Mouse (Mus musculus): ENCODE data around the gene Prickle1. TPM values are rescaled to one million over a fixed set of nuclear protein-coding genes. Genes with fewer than 3 reads are reported as not detected.

The Prickle1 gene
- polyA plus RNA-seq, 1 experiment from 2014 or later = 2.9 TPM

DNA sequence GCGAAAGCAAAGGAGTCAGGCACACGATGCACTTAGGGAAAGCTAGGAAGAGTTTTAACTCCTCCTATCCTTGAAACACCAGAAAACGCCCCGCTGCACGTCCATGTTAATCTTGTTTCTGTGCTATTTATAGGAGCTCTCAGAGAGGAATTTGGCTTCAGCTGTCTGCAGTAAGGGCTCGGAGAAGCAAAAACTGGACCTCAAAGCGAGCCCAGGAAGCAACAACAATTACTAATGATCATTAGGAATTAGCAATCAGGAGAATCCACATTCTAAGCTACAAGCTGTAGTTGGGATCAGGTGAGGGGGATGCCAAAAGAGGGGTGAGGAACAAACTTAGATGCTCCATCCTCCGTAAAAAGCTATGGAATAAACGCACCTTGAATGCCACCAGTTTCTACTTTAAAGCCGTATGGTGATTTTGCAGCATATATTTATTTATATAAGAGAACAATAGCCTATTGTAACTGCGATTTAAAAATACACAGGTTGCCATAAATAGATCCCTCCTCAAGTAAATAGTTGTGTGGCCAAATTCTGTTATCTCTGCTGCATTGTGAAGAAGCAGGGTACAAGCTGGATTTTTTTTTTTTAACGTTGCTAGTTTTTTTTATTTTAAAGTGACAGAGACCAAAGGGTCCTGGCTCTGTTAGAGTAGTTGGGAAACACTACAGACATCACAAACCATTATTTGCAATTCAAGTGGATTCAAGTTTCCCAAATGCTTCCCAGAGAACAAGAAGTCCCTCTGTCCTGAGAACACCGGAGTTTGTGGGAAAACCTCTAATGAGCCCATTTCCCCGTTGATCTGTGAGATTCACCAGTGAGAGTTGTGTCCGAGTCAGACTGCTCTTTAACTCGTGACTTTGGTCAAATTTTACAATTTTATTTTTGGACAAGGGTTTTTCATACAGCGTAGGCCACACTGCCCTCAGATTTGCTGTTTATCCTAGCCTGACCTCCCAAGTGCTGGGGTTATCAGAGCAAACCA lies 75.6 kb downstream of the Prickle1 start:
- Histone ChIP-seq H3K27ac (ENCODE audit: low read length) (no peak overlapping the region), H3K9ac (ENCODE audit: low read depth, low read length) (no peak overlapping the region)
- ATAC-seq (ENCODE audit: low read depth) = no peak

DNA sequence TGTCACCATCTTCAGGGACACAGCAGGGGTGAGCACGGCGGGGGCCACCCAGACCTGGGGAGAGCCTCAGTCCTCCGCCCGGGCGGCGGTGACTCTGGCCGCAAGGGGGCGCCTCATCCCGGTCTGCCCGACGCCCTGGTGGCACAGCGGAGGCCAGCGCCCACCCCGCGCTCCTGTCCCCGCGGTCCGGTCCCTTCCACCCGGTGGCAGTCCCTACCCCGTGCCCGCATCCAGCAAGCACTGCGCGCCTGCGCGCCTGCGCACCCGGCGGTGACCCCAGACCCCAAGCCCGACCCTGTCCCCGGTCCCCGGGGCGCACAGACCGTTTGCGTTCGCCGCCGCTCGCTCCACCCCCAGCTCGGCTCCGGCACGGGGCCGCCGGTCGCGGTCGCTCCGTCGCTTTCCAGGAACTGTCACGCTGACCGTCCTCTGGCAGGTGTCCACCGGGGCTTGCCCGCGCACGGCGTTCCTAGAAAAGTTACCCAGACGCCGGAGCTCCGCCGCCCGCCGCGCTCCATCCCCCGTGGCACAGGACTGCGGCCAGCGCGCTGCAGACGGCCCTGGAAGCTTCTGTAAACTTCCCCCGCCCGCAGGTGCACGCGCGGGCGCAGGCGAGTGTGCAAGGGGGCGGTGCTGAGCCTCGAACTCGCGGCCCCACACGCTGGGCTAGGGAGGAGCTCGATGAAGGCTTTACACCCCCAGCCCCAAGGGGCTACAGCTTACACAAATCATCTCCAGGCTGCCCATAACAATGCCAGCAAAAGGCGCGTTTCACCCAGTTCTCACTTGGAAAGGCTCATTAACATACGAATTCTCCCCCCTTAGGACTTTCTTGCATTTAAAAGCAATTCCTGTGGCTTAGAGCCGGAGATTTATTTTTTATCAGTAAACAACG lies 76.5 kb downstream of the Prickle1 start:
- under 1% methylated on average over 84 of the region's 85 CpGs for WGBS (ENCODE audit: insufficient replicate concordance)
- Histone ChIP-seq H3K36me3 (ENCODE audit: control insufficient read depth, insufficient read depth) (no peaks in the 10 kb centered on the region), H3K27ac (ENCODE audit: low read length) (no peak overlapping the region; the same call in 1 of the 2 replicates), H3K4me2 (ENCODE audit: low read depth, low read length) (peak overlapping the region; percentile 85), H3K9me3 (replicated peaks; ENCODE audit: control insufficient read depth, low read length) (no peaks in the 10 kb centered on the region), H3K27me3 (ENCODE audit: control insufficient read depth, insufficient read depth, low read depth, low read length) (peaks cover 33% of the 10 kb centered on the region), H3K9ac (ENCODE audit: low read depth, low read length) (peak overlapping the region; percentile 57), H3K4me1 (ENCODE audit: control insufficient read depth, low read depth, low read length) (peaks cover 11% of the 10 kb centered on the region), H3K4me3 (ENCODE audit: low read depth, low read length) (peak overlapping the region; percentile 69)
- ATAC-seq (ENCODE audit: low read depth) = peak; percentile 83

More for the DNA sequence above, 75.6 kb downstream of the Prickle1 start:
- H3K4me1 ChIP-seq (ENCODE audit: control insufficient read depth, low read depth, low read length) = peaks cover 11% of the 10 kb centered on the region
- no peaks in the 10 kb centered on the region for H3K36me3 ChIP-seq (ENCODE audit: control insufficient read depth, insufficient read depth)
- H3K27me3 ChIP-seq (ENCODE audit: control insufficient read depth, insufficient read depth, low read depth, low read length) = peaks cover 33% of the 10 kb centered on the region
- H3K4me2 ChIP-seq (ENCODE audit: low read depth, low read length) = peak overlapping the region; percentile 85
- no peaks in the 10 kb centered on the region for H3K9me3 ChIP-seq (replicated peaks; ENCODE audit: control insufficient read depth, low read length)
- peak overlapping the region; percentile 69 for H3K4me3 ChIP-seq (ENCODE audit: low read depth, low read length)
- 7% methylated on average over 17 of the region's 17 CpGs for WGBS (ENCODE audit: insufficient replicate concordance)

DNA sequence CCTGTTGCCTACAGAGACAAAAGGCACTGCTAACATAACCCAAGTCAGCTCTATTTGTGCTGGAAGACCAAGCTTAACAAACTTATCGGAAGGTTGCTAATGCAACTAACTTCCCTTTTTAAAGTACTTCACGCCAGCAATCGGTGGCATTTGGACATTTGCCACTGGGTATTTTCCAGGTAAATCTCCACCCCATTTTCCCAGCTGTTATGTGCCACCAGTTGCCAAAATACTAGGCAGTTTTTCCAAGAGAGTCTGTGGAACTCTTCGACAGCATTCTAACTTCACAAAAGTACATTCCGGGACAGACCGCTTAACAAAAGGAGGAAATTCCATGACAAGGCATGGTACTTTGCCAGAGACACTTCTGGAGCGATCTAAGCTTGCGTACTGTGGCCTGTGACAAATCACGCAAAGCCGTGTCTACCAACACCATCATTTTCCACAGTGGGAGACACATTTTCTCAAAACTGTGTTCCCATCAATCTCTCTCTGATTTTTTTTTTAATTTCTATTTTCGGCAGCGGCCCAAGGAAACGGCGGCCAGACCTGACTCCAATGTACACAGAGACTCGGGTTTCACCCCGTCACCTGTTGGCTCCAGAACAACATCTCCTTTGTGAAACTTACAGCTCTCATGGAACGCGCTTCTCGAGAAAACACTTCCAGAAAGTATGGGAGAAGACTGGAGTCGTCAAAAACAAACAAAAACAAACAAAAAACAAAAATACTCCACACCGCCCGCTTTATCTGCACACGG lies 77.4 kb downstream of the Prickle1 start:
- H3K9ac ChIP-seq (ENCODE audit: low read depth, low read length) = peak overlapping the region; percentile 57
- H3K4me2 ChIP-seq (ENCODE audit: low read depth, low read length) = peak overlapping the region; percentile 85
- H3K4me1 ChIP-seq (ENCODE audit: control insufficient read depth, low read depth, low read length) = peaks cover 11% of the 10 kb centered on the region
- no peak for ATAC-seq (ENCODE audit: low read depth)
- peak overlapping the region; percentile 69 for H3K4me3 ChIP-seq (ENCODE audit: low read depth, low read length)
- WGBS (ENCODE audit: insufficient replicate concordance) = 1% methylated on average over 23 of the region's 23 CpGs
- H3K36me3 ChIP-seq (ENCODE audit: control insufficient read depth, insufficient read depth) = no peaks in the 10 kb centered on the region
- H3K9me3 ChIP-seq (replicated peaks; ENCODE audit: control insufficient read depth, low read length) = no peaks in the 10 kb centered on the region
- peaks cover 33% of the 10 kb centered on the region for H3K27me3 ChIP-seq (ENCODE audit: control insufficient read depth, insufficient read depth, low read depth, low read length)
- no peak overlapping the region for H3K27ac ChIP-seq (ENCODE audit: low read length)

DNA sequence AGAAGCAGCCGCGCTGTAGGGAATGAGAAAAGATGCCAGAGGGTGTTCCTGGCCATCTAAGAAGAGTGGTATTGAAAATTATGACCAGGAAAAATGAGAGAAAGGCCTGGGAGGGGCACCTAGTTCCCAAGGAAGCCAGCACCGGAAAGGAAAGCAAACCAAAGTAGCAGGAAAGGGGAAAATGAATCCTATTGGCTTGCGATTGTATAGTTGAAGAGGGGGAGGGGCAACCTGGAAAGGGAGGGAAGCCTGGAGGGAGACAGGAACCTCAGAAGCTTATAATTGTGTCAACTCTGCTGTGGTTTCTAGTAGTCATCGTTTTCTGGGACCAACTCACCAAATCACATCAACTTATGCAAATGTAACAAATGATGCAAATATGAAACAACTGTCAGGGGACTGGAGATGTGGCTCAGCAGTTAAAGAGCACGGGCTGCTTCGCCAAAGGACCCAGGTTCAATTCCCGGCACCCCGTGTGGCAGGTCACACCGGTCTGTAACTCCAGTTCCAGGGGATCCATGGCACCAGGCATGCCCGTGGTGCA lies 78.6 kb downstream of the Prickle1 start:
- Histone ChIP-seq H3K4me3 (ENCODE audit: low read depth, low read length) (no peak overlapping the region), H3K4me1 (ENCODE audit: control insufficient read depth, low read depth, low read length) (peaks cover 11% of the 10 kb centered on the region), H3K27me3 (ENCODE audit: control insufficient read depth, insufficient read depth, low read depth, low read length) (peaks cover 33% of the 10 kb centered on the region), H3K9me3 (replicated peaks; ENCODE audit: control insufficient read depth, low read length) (no peaks in the 10 kb centered on the region), H3K9ac (ENCODE audit: low read depth, low read length) (no peak overlapping the region), H3K4me2 (ENCODE audit: low read depth, low read length) (no peak overlapping the region), H3K27ac (ENCODE audit: low read length) (no peak overlapping the region), H3K36me3 (ENCODE audit: control insufficient read depth, insufficient read depth) (no peaks in the 10 kb centered on the region)
- no peak for ATAC-seq (ENCODE audit: low read depth)
- WGBS (ENCODE audit: insufficient replicate concordance) = 68% methylated on average over 11 of the region's 11 CpGs

DNA sequence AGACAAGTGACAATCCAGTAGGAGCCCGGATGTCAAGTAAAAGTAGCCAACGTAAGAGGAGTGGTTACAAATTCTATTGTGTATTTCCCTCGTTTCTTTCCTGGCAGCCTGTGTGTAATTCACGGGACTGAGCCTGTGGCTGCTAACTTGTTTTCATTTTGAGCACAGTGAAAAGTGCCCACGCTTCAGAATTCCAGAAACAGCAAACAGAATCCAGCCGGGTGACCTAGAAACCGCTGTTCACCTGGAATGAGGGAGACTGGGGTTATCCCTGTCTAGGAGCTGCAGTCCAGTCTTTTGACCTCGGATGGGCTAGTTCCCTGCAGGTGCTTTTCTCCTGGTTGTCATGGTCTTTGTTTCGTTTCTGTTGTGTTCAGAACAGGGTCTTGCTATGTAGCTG lies 80.4 kb downstream of the Prickle1 start:
- H3K4me3 ChIP-seq (ENCODE audit: low read depth, low read length) = no peak overlapping the region
- H3K27me3 ChIP-seq (ENCODE audit: control insufficient read depth, insufficient read depth, low read depth, low read length) = peaks cover 31% of the 10 kb centered on the region
- WGBS (ENCODE audit: insufficient replicate concordance) = 70% methylated on average over 9 of the region's 9 CpGs
- no peak for ATAC-seq (ENCODE audit: low read depth)
- no peaks in the 10 kb centered on the region for H3K9me3 ChIP-seq (replicated peaks; ENCODE audit: control insufficient read depth, low read length)
- no peak overlapping the region for H3K27ac ChIP-seq (ENCODE audit: low read length)
- peaks cover 11% of the 10 kb centered on the region; the same call in 1 of the 2 replicates for H3K4me1 ChIP-seq (ENCODE audit: control insufficient read depth, low read depth, low read length)
- no peaks in the 10 kb centered on the region for H3K36me3 ChIP-seq (ENCODE audit: control insufficient read depth, insufficient read depth)
- no peak overlapping the region for H3K4me2 ChIP-seq (ENCODE audit: low read depth, low read length)
- no peak overlapping the region for H3K9ac ChIP-seq (ENCODE audit: low read depth, low read length)

DNA sequence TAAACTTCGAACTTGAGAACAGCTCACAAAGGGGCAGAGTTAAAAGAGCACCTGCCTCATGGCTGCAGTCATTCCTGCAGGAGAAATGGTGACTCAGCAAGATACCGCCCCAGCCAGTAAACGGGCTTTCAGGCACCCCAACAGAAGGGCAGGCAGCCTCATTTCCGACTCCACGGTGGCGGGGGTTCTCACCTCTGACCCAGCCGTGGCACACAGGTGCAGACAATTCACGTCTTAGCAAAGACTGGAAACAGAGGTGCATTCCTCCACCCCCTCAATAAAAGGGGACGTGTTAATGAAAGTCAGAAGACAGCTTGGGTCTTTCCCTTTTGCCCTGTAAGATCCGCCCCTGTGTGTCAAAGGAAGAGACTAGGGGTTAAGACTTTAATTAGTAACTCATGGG lies 81.8 kb downstream of the Prickle1 start:
- H3K27ac ChIP-seq (ENCODE audit: low read length) = no peak overlapping the region
- no peaks in the 10 kb centered on the region for H3K9me3 ChIP-seq (replicated peaks; ENCODE audit: control insufficient read depth, low read length)
- no peak overlapping the region for H3K4me3 ChIP-seq (ENCODE audit: low read depth, low read length)
- ATAC-seq (ENCODE audit: low read depth) = no peak
- H3K27me3 ChIP-seq (ENCODE audit: control insufficient read depth, insufficient read depth, low read depth, low read length) = peaks cover 17% of the 10 kb centered on the region
- no peak overlapping the region for H3K9ac ChIP-seq (ENCODE audit: low read depth, low read length)
- peak overlapping the region; percentile 10 for H3K4me2 ChIP-seq (ENCODE audit: low read depth, low read length)
- 3% methylated on average over 10 of the region's 10 CpGs for WGBS (ENCODE audit: insufficient replicate concordance)
- H3K36me3 ChIP-seq (ENCODE audit: control insufficient read depth, insufficient read depth) = peaks cover 3% of the 10 kb centered on the region; the same call in 1 of the 2 replicates
- peaks cover 4% of the 10 kb centered on the region; the same call in 1 of the 2 replicates for H3K4me1 ChIP-seq (ENCODE audit: control insufficient read depth, low read depth, low read length)

DNA sequence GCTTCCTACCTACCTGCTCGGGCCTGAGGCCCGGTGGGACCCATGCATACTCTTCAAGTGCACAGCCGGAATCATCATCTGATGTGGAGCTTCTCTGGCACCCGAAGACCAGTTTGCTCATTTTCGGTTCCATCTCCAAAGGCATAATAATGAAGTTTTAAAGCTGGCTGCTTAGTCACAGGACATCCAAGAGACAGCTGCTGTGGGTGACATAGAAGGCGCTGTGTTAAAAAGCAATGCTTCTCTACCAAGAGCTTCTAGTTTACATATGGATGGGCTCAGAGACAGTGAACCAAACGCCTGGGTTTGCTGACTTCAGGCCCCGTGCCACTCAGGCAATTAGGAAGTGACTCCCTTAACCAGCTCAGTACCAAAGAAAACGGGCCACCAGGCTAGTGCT lies 83.3 kb downstream of the Prickle1 start:
- Histone ChIP-seq H3K27me3 (ENCODE audit: control insufficient read depth, insufficient read depth, low read depth, low read length) (peaks cover 2% of the 10 kb centered on the region; the same call in 1 of the 2 replicates), H3K27ac (ENCODE audit: low read length) (no peak overlapping the region), H3K9me3 (replicated peaks; ENCODE audit: control insufficient read depth, low read length) (no peaks in the 10 kb centered on the region), H3K4me2 (ENCODE audit: low read depth, low read length) (no peak overlapping the region), H3K4me3 (ENCODE audit: low read depth, low read length) (no peak overlapping the region), H3K36me3 (ENCODE audit: control insufficient read depth, insufficient read depth) (peaks cover 3% of the 10 kb centered on the region; the same call in 1 of the 2 replicates), H3K9ac (ENCODE audit: low read depth, low read length) (no peak overlapping the region), H3K4me1 (ENCODE audit: control insufficient read depth, low read depth, low read length) (no peaks in the 10 kb centered on the region; the same call in 1 of the 2 replicates)
- WGBS (ENCODE audit: insufficient replicate concordance) = 53% methylated on average over 9 of the region's 9 CpGs
- no peak for ATAC-seq (ENCODE audit: low read depth)

DNA sequence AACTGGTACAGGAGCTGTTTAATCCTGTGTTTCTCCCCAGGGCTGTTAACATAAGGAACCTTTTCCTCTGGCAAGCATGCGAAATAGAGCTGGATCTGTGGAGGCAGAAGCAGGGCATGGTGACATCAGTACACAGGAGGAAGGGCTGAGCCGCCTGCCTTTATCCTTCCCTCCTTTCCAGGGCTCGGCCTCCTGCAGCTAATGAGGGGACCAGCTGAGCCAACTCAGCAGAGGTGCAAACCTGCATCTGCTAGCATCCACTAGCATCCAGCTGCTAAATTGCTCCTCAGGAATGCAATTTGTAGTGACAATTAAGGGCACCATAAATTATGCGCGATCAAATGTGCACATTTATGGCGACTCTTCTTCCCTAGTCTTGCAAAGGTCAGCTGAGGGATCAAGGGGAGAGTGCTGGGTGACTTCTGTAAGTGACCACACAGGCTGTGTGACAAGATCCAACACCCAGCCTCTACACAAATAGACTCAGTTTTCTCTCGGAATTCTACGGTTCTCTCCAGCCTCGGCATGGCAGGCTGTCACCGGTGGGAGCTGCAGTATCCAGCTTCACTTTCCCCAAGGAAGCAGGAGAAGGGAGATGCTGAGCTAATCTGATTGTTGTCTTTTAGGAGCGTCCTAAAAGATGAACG lies 84.9 kb downstream of the Prickle1 start:
- Histone ChIP-seq H3K27me3 (ENCODE audit: control insufficient read depth, insufficient read depth, low read depth, low read length) (no peaks in the 10 kb centered on the region), H3K4me1 (ENCODE audit: control insufficient read depth, low read depth, low read length) (no peaks in the 10 kb centered on the region; the same call in 1 of the 2 replicates), H3K9me3 (replicated peaks; ENCODE audit: control insufficient read depth, low read length) (no peaks in the 10 kb centered on the region), H3K36me3 (ENCODE audit: control insufficient read depth, insufficient read depth) (peaks cover 3% of the 10 kb centered on the region), H3K9ac (ENCODE audit: low read depth, low read length) (no peak overlapping the region), H3K4me2 (ENCODE audit: low read depth, low read length) (no peak overlapping the region), H3K4me3 (ENCODE audit: low read depth, low read length) (no peak overlapping the region), H3K27ac (ENCODE audit: low read length) (no peak overlapping the region)
- 60% methylated on average over 12 of the region's 12 CpGs for WGBS (ENCODE audit: insufficient replicate concordance)
- no peak for ATAC-seq (ENCODE audit: low read depth)
